Mouse (Mus musculus) MEL (cell line): ENCODE measurements around the gene Cd47. TPM values are rescaled to one million over a fixed set of nuclear protein-coding genes. Genes with fewer than 3 reads are reported as not detected.

Experiments
- DNase-seq: peaks from one replicate; pipeline ENCODE4 v3.0.0; 2011; ENCODE audit warnings: low read depth, low spot score
- H3K27ac ChIP-seq: 2 replicates; pipeline ENCODE4 v1.5.1; 2012; ENCODE audit warnings: low read depth, mild to moderate bottlenecking, control low read depth, low read length, moderate library complexity; ENCODE audit not compliant: control insufficient read depth
- H3K27me3 ChIP-seq, 2 experiments: fragments of 150-350 bp in 1 of 2; sonication (generic) in 1 of 2; 2 replicates each; pipeline ENCODE4 v1.6.1; 2012; ENCODE audit warnings: low read length in 2 of 2, mild to moderate bottlenecking in 2 of 2, improper control_type of control experiment in 1 of 2, moderate library complexity in 1 of 2; ENCODE audit not compliant: insufficient read depth in 2 of 2, control insufficient read depth in 1 of 2
- H3K36me3 ChIP-seq, 2 experiments: 2 replicates each; pipeline ENCODE4 v1.6.1; 2012 to 2014; ENCODE audit warnings: low read length in 2 of 2, improper control_type of control experiment in 1 of 2, inconsistent platforms in 1 of 2, mild to moderate bottlenecking in 1 of 2; ENCODE audit not compliant: insufficient read depth in 2 of 2, control insufficient read depth in 1 of 2
- H3K4me1 ChIP-seq, 2 experiments: fragments of 150-350 bp in 1 of 2; sonication (generic) in 1 of 2; 2 replicates each; pipeline ENCODE4 v1.6.1; 2012; ENCODE audit warnings: low read length in 2 of 2, improper control_type of control experiment in 1 of 2, mild to moderate bottlenecking in 1 of 2; ENCODE audit not compliant: insufficient read depth in 2 of 2, control insufficient read depth in 1 of 2
- H3K4me3 ChIP-seq, 2 experiments: fragments of 150-350 bp in 1 of 2; sonication (generic) in 1 of 2; 2 replicates each; pipeline ENCODE4 v1.5.1; 2012; ENCODE audit warnings: low read depth in 2 of 2, low read length in 2 of 2, mild to moderate bottlenecking in 2 of 2, moderate library complexity in 2 of 2, control low read depth in 1 of 2, improper control_type of control experiment in 1 of 2; ENCODE audit not compliant: control insufficient read depth in 1 of 2, insufficient read depth in 1 of 2
- H3K79me2 ChIP-seq: 2 replicates; pipeline ENCODE4 v1.6.1; 2012; ENCODE audit warnings: mild to moderate bottlenecking, low read length, moderate library complexity; ENCODE audit not compliant: control insufficient read depth, poor library complexity, insufficient read depth
- H3K9ac ChIP-seq: 2 replicates; pipeline ENCODE4 v1.6.1; 2012; ENCODE audit warnings: low read depth, mild to moderate bottlenecking, control low read depth, low read length, moderate library complexity; ENCODE audit not compliant: control insufficient read depth, poor library complexity, severe bottlenecking
- H3K9me3 ChIP-seq: fragments of 150-350 bp; sonication (generic); replicated peaks from 2 replicates; pipeline ENCODE4 v1.6.1; 2012; ENCODE audit warnings: mild to moderate bottlenecking, low read length, improper control_type of control experiment, moderate library complexity; ENCODE audit not compliant: insufficient read depth
- BHLHE40 ChIP-seq: IDR thresholded peaks from 2 replicates; pipeline ENCODE4 v1.6.1; 2012; ENCODE audit warnings: low read depth, mild to moderate bottlenecking, inconsistent platforms, low read length, improper control_type of control experiment, borderline replicate concordance
- CHD1 ChIP-seq: IDR thresholded peaks from 2 replicates; pipeline ENCODE4 v1.6.1; 2012; ENCODE audit warnings: low read depth, mild to moderate bottlenecking, inconsistent platforms, low read length, improper control_type of control experiment
- E2F4 ChIP-seq: IDR thresholded peaks from 2 replicates; pipeline ENCODE4 v1.6.1; 2011; ENCODE audit warnings: low read depth, low read length, improper control_type of control experiment, borderline replicate concordance
- ETS1 ChIP-seq: IDR thresholded peaks from 2 replicates; pipeline ENCODE4 v1.6.1; 2012; ENCODE audit warnings: low read depth, mild to moderate bottlenecking, inconsistent platforms, low read length, improper control_type of control experiment, moderate library complexity
- GATA1 ChIP-seq: IDR thresholded peaks from 2 replicates; pipeline ENCODE4 v1.6.1; 2011; ENCODE audit warnings: low read depth, low read length, improper control_type of control experiment
- JUND ChIP-seq: IDR thresholded peaks from 2 replicates; pipeline ENCODE4 v1.6.1; 2011; ENCODE audit warnings: low read depth, mild to moderate bottlenecking, improper control_type of control experiment, low read length
- KAT2A ChIP-seq: conservative IDR thresholded peaks from 2 replicates; pipeline ENCODE4 v1.6.1; 2012; ENCODE audit warnings: low read depth, low read length, improper control_type of control experiment, inconsistent platforms
- MAZ ChIP-seq: IDR thresholded peaks from 2 replicates; pipeline ENCODE4 v1.6.1; 2012; ENCODE audit warnings: low read depth, mild to moderate bottlenecking, inconsistent platforms, low read length, improper control_type of control experiment
- MEF2A ChIP-seq: IDR thresholded peaks from 2 replicates; pipeline ENCODE4 v1.6.1; 2014; ENCODE audit warnings: low read depth, mild to moderate bottlenecking, inconsistent platforms, low read length, improper control_type of control experiment; ENCODE audit not compliant: poor library complexity, insufficient replicate concordance, severe bottlenecking; ENCODE audit errors: extremely low read depth
- MYB ChIP-seq: IDR thresholded peaks from 2 replicates; pipeline ENCODE4 v1.6.1; 2011; ENCODE audit warnings: mild to moderate bottlenecking, low read depth, low read length, improper control_type of control experiment
- MYC ChIP-seq: IDR thresholded peaks from 2 replicates; pipeline ENCODE4 v1.6.1; 2011; ENCODE audit warnings: low read depth, mild to moderate bottlenecking, low read length, improper control_type of control experiment, moderate library complexity
- NRF1 ChIP-seq: IDR thresholded peaks from 2 replicates; pipeline ENCODE4 v1.6.1; 2014; ENCODE audit warnings: low read depth, mild to moderate bottlenecking, inconsistent platforms, low read length, improper control_type of control experiment, moderate library complexity; ENCODE audit not compliant: poor library complexity, insufficient read depth, severe bottlenecking
- POLR2A ChIP-seq, 2 experiments: IDR thresholded peaks; 2 replicates each; pipeline ENCODE4 v1.6.1; 2011 to 2012; ENCODE audit warnings: low read length in 2 of 2, mild to moderate bottlenecking in 2 of 2, control low read depth in 1 of 2, improper control_type of control experiment in 1 of 2, low read depth in 1 of 2, moderate library complexity in 1 of 2; ENCODE audit not compliant: control insufficient read depth in 1 of 2, insufficient read depth in 1 of 2, poor library complexity in 1 of 2
- POLR2AphosphoS2 ChIP-seq: IDR thresholded peaks from 2 replicates; pipeline ENCODE4 v1.6.1; 2011; ENCODE audit warnings: low read length, improper control_type of control experiment
- RAD21 ChIP-seq: IDR thresholded peaks from 2 replicates; pipeline ENCODE4 v1.6.1; 2011; ENCODE audit warnings: mild to moderate bottlenecking, low read depth, low read length, improper control_type of control experiment
- RCOR1 ChIP-seq: IDR thresholded peaks from 2 replicates; pipeline ENCODE4 v1.6.1; 2012; ENCODE audit warnings: low read depth, mild to moderate bottlenecking, inconsistent platforms, low read length, improper control_type of control experiment
- TAL1 ChIP-seq: IDR thresholded peaks from 2 replicates; pipeline ENCODE4 v1.6.1; 2012; ENCODE audit warnings: mild to moderate bottlenecking, inconsistent platforms, low read length, moderate library complexity, mixed read lengths
- ZNF384 ChIP-seq: IDR thresholded peaks from 2 replicates; pipeline ENCODE4 v1.6.1; 2012; ENCODE audit warnings: low read depth, mild to moderate bottlenecking, inconsistent platforms, low read length, improper control_type of control experiment
- polyA plus RNA-seq, 2 experiments: library from polyadenylated mRNA; stranded (reverse) in 1 of 2; unstranded in 1 of 2; fragments of >175 nt in 1 of 2; fragments of >200 nt in 1 of 2; gene quantifications; 2 replicates each; pipeline versions ENCODE4 v1.2.1 to v1.2.4; 2012; ENCODE audit warnings: low replicate concordance in 2 of 2, low read depth in 1 of 2; ENCODE audit not compliant: insufficient read length in 2 of 2, insufficient read depth in 1 of 2, missing spikeins in 1 of 2
- total RNA-seq: library from RNA; depleted of rRNA; stranded (reverse); fragments of 300-350 nt; gene quantifications from 2 replicates; pipeline ENCODE4 v1.2.3, GENCODE M21; 2012

Cd47 gene
- total and polyA plus RNA-seq, 3 experiments, result 45.9 to 57.5 (median 51.7) TPM

DNA sequence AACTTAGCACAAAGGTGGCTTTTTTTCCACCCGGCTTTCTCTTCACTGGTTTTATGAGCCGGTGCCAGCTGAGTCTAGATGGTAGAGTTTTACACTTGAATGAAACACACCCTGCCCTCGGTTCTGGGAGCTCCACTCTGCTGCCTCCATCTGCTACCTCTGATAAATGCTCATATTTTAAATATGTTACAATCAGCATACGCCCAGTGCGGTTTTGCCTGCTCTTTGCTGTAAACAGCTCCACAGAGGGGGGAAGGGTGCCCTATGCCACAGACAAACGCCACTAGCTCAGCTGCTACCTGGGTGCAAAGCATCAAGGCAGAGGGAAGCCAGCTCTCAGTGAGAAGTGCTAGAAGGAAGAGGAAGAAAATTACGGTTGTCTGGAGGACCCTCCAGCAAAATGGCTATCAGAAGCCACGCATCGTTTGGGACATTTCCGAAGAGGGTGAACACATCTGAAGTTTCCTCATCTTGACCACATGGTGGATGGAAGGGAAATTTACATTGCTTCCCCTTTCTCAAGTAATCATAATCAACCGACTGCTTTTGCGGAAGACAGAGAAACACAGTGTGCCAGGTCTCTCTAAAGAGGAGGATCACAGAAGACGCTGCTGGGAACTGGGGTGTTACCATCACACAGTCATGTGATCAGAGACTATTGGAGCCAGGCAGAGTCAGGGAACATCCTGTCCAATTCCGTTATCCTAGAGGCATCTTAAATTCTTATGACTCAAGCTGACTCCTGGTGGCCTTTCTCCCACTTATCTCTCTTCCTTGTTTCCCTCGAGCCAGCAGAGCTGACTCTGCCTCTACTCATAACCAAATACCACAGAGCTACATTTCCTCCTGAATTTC, 39.6 kb downstream of the Cd47 start (continued):
- peak; percentile 95 for TF ChIP-seq ETS1
- TF ChIP-seq MAZ, result peak; percentile 83
- 0 out of 2 replicates have a peak, but pooled peaks have one; percentile 44 for TF ChIP-seq KAT2A
- TF ChIP-seq RCOR1, result peak; percentile 82
- TF ChIP-seq POLR2AphosphoS2, result peak; percentile 90
- TF ChIP-seq, all 39 proteins: peak for 34

DNA sequence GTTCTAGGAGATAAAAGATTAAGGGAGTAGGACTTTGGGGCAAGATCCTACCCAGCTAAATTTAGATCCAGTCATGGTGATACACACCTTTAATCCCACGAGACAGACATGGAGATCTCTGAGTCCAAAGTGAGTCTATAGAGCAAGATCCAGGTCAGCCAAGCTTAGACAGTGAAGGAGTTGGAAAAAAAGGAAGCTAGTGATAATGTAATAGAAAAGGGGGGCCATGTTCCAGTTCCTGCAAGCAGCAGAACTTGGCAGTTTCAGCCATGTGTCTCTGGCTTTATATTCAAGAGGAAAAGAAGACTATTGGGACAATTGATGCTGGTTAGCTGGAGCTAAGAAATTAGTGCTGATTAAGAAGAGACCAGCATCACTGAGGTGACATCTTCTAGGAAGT, 43.4 kb downstream of the Cd47 start:
- DNase-seq, result peak; percentile 59
- H3K27me3 ChIP-seq, result no peaks in the 10 kb centered on the region
- H3K27ac ChIP-seq, result no peak overlapping the region; the same call in 1 of the 2 replicates

GRCm38 (mm10) chr16:49847224-49848003, 47.1 kb downstream of the Cd47 start:
- DNase-seq, result no peak
- TF ChIP-seq NRF1 (no peak), BHLHE40 (no peak), RCOR1 (no peak), JUND (no peak), POLR2A (IDR thresholded peaks at IDR 0.05; ENCODE audit: control insufficient read depth in 1 of 2, insufficient read depth in 1 of 2, low read depth in 1 of 2, low read length in 2 of 2, poor library complexity in 1 of 2) (no peak), MEF2A (no peak), ZNF384 (no peak), MAZ (no peak)
- TF ChIP-seq, all 39 proteins: peak for 0

More for the DNA sequence above, 43.4 kb downstream of the Cd47 start:
- Histone ChIP-seq H3K4me1 (peaks cover 19 to 20% of the 10 kb centered on the region in 2 experiments), H3K4me3 (no peak overlapping the region), H3K79me2 (no peaks in the 10 kb centered on the region), H3K9ac (no peak overlapping the region), H3K36me3 (peaks cover 0 to 28% of the 10 kb centered on the region in 2 experiments; a peak in 2 of 4 replicates), H3K9me3 (no peaks in the 10 kb centered on the region)
- TF ChIP-seq CHD1 (no peak), MAZ (no peak), TAL1 (0 out of 2 replicates have a peak, but pooled peaks have one; percentile 9), MYC (peak; percentile 54; the same call in 1 of the 2 replicates), POLR2AphosphoS2 (no peak), KAT2A (no peak), RAD21 (no peak), MYB (no peak), E2F4 (no peak), GATA1 (peak; percentile 50; the same call in 1 of the 2 replicates), RCOR1 (peak; percentile 33; the same call in 1 of the 2 replicates)

More at GRCm38 (mm10) chr16:49847224-49848003, 47.1 kb downstream of the Cd47 start:
- Histone ChIP-seq H3K27me3 (no peaks in the 10 kb centered on the region), H3K4me3 (no peak overlapping the region), H3K9ac (no peak overlapping the region), H3K4me1 (peaks cover 7 to 10% of the 10 kb centered on the region in 2 experiments), H3K36me3 (peaks cover 0 to 17% of the 10 kb centered on the region in 2 experiments; a peak in 2 of 4 replicates), H3K79me2 (no peaks in the 10 kb centered on the region), H3K27ac (no peak overlapping the region), H3K9me3 (no peaks in the 10 kb centered on the region)
